Mouse (Mus musculus): ENCODE data around the gene Ccer2. TPM values are rescaled to one million over a fixed set of nuclear protein-coding genes. Genes with fewer than 3 reads are reported as not detected.

Gene Ccer2
- total and polyA plus RNA-seq, 3 experiments: 0.11 TPM; not detected in 2

GRCm38 (mm10) chr7:28799994-28800393 lies 44.0 kb downstream of the Ccer2 start:
- peaks cover 18% of the 10 kb centered on the region in 2 experiments for H3K4me1 ChIP-seq (ENCODE audit: control insufficient read depth in 1 of 2, insufficient read depth in 2 of 2, low read length in 2 of 2)

GRCm38 (mm10) chr7:28801451-28801850 lies 45.5 kb downstream of the Ccer2 start:
- peaks cover 18% of the 10 kb centered on the region in 2 experiments for H3K4me1 ChIP-seq (ENCODE audit: control insufficient read depth in 1 of 2, insufficient read depth in 2 of 2, low read length in 2 of 2)
- TF ChIP-seq UBTF (IDR thresholded peaks at IDR 0.05; ENCODE audit: borderline replicate concordance, insufficient read depth, low read depth, low read length) (no peak), POLR2AphosphoS2 (IDR thresholded peaks at IDR 0.05; ENCODE audit: low read length) (no peak), POLR2AphosphoS5 (IDR thresholded peaks at IDR 0.05; ENCODE audit: borderline replicate concordance, low read depth, low read length) (no peak), NRF1 (IDR thresholded peaks at IDR 0.05; ENCODE audit: insufficient read depth, low read depth, low read length, poor library complexity, severe bottlenecking) (no peak), MAFK (IDR thresholded peaks at IDR 0.05; ENCODE audit: borderline replicate concordance, low read depth, low read length) (no peak), HCFC1 (IDR thresholded peaks at IDR 0.05; ENCODE audit: low read depth, low read length) (no peak)
- peaks cover 0 to 22% of the 10 kb centered on the region in 2 experiments; a peak in 2 of 4 replicates for H3K36me3 ChIP-seq (ENCODE audit: control insufficient read depth in 1 of 2, insufficient read depth in 2 of 2, low read length in 2 of 2)
- no peaks in the 10 kb centered on the region for H3K27me3 ChIP-seq (ENCODE audit: control insufficient read depth in 1 of 2, insufficient read depth in 2 of 2, low read length in 2 of 2)
- H3K4me3 ChIP-seq (ENCODE audit: control insufficient read depth in 1 of 2, insufficient read depth in 1 of 2, low read depth in 2 of 2, low read length in 2 of 2): no peak overlapping the region
- no peak overlapping the region for H3K9ac ChIP-seq (ENCODE audit: control insufficient read depth, low read depth, low read length, poor library complexity, severe bottlenecking)
- DNase-seq (ENCODE audit: low read depth, low spot score): peak; percentile 12
- no peaks in the 10 kb centered on the region for H3K9me3 ChIP-seq (replicated peaks; ENCODE audit: insufficient read depth, low read length)
- H3K79me2 ChIP-seq (ENCODE audit: control insufficient read depth, insufficient read depth, low read length, poor library complexity): peaks cover 5% of the 10 kb centered on the region; the same call in 1 of the 2 replicates
- H3K27ac ChIP-seq (ENCODE audit: control insufficient read depth, low read depth, low read length): no peak overlapping the region

More at GRCm38 (mm10) chr7:28799994-28800393, 44.0 kb downstream of the Ccer2 start:
- Histone ChIP-seq H3K27me3 (ENCODE audit: control insufficient read depth in 1 of 2, insufficient read depth in 2 of 2, low read length in 2 of 2) (no peaks in the 10 kb centered on the region), H3K9ac (ENCODE audit: control insufficient read depth, low read depth, low read length, poor library complexity, severe bottlenecking) (no peak overlapping the region), H3K79me2 (ENCODE audit: control insufficient read depth, insufficient read depth, low read length, poor library complexity) (peaks cover 9% of the 10 kb centered on the region; the same call in 1 of the 2 replicates), H3K9me3 (replicated peaks; ENCODE audit: insufficient read depth, low read length) (no peaks in the 10 kb centered on the region), H3K4me3 (ENCODE audit: control insufficient read depth in 1 of 2, insufficient read depth in 1 of 2, low read depth in 2 of 2, low read length in 2 of 2) (no peak overlapping the region), H3K27ac (ENCODE audit: control insufficient read depth, low read depth, low read length) (no peak overlapping the region), H3K36me3 (ENCODE audit: control insufficient read depth in 1 of 2, insufficient read depth in 2 of 2, low read length in 2 of 2) (peaks cover 0 to 22% of the 10 kb centered on the region in 2 experiments; a peak in 2 of 4 replicates)
- TF ChIP-seq MYC (IDR thresholded peaks at IDR 0.05; ENCODE audit: low read depth, low read length): no peak
- no peak for TF ChIP-seq NELFE (IDR thresholded peaks at IDR 0.05; ENCODE audit: low read depth, low read length)
- TF ChIP-seq RCOR1 (IDR thresholded peaks at IDR 0.05; ENCODE audit: low read depth, low read length): no peak
- TF ChIP-seq ZNF384 (IDR thresholded peaks at IDR 0.05; ENCODE audit: low read depth, low read length): no peak
- no peak for TF ChIP-seq BHLHE40 (IDR thresholded peaks at IDR 0.05; ENCODE audit: borderline replicate concordance, low read depth, low read length)
- TF ChIP-seq HCFC1 (IDR thresholded peaks at IDR 0.05; ENCODE audit: low read depth, low read length): no peak
- no peak for TF ChIP-seq MAFK (IDR thresholded peaks at IDR 0.05; ENCODE audit: borderline replicate concordance, low read depth, low read length)
- TF ChIP-seq RAD21 (IDR thresholded peaks at IDR 0.05; ENCODE audit: low read depth, low read length): no peak
- TF ChIP-seq GATA1 (IDR thresholded peaks at IDR 0.05; ENCODE audit: low read depth, low read length): no peak
- no peak for TF ChIP-seq USF1 (IDR thresholded peaks at IDR 0.05; ENCODE audit: low read depth, low read length)
- no peak for TF ChIP-seq POLR2AphosphoS2 (IDR thresholded peaks at IDR 0.05; ENCODE audit: low read length)
- no peak for TF ChIP-seq EP300 (IDR thresholded peaks at IDR 0.05; ENCODE audit: low read depth in 1 of 2, low read length in 2 of 2)
- no peak for TF ChIP-seq MEF2A (IDR thresholded peaks at IDR 0.05; ENCODE audit: extremely low read depth, insufficient replicate concordance, low read depth, low read length, poor library complexity, severe bottlenecking)
- DNase-seq (ENCODE audit: low read depth, low spot score): no peak

Data from MEL (cell line).